Mouse (Mus musculus) cortical plate, adult 2 months (tissue): ENCODE results near the gene Tenm2.

ENCODE experiments used
- CTCF ChIP-seq: fragments of 200-500 bp; IDR thresholded peaks from 2 replicates; pipeline ENCODE4 v1.5.1; 2011; ENCODE audit warnings: mild to moderate bottlenecking, control low read depth, low read length; ENCODE audit not compliant: insufficient read depth; ENCODE audit errors: extremely low read depth
- POLR2A ChIP-seq: fragments of 200-500 bp; IDR thresholded peaks from 2 replicates; pipeline ENCODE4 v1.6.1; 2011; ENCODE audit warnings: mild to moderate bottlenecking, low read length, control low read depth; ENCODE audit not compliant: insufficient read depth; ENCODE audit errors: extremely low read depth

DNA sequence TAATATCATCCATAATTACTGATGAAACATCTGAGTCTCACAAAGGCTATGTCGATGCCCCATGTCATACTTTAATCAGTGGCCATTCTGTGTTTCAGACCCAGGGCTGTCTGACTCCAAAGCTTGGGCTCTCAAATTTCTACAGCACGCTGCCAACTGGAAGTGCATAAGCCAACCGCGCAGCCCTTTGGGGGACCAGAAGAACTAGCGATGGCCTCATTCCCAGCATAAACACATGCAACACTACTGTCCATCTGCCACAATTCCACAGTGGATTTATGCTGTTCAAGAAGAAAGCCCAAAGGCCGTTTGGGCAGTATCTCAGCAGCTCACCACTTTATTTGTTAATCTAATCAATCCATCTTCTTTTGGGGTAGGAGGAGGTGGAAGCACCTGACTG is 678.4 kb downstream of the Tenm2 start:
- TF ChIP-seq POLR2A (no peak), CTCF (no peak)
